ENCODE assay signal across 12 mouse cellular contexts in the genomic region with DNA sequence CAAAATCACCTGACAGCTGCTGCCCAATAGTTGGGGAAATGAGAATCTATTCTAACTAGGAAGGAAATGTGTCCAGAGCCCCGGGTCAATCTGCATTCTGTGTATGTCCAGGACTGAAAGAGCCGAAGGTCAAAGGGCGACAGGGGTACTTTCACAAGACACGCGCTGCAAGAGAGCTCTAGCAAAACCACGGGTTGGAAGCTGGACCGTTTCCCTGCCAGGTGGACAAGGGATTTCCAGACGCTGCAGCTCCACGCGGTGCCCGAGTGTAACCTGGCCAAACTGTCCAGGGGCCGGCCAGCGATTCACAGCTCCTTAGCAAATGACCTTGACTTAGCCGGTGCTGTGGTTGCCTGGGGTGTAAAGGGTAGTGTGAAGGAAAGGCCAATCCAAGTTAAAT. TPM values are rescaled to one million over a fixed set of nuclear protein-coding genes. Genes with fewer than 3 reads are reported as not detected.
DNase-seq lines count a peak whose midpoint lies in the region; ATAC-seq and TF ChIP-seq lines count a peak whose summit lies in the region.
"Had no signal": no experiment of that assay in that cellular context is flagged by ENCODE, and none has a peak within 500 bp of the region (broad histone marks: within the 10 kb centered on the region; RNA-seq: fewer than 3 reads in every experiment).

No protein-coding gene starts in this region.

- no peak for TF ChIP-seq POLR2A in lung, adult 2 months (IDR thresholded peaks at IDR 0.05; ENCODE audit: borderline replicate concordance, extremely low read depth, low read depth, low read length)

- 67% methylated on average over 14 of the region's 14 CpGs for WGBS in intestine, embryonic 16.5 days
- WGBS in intestine, embryonic 15.5 days, result 70% methylated on average over 14 of the region's 14 CpGs
- WGBS in intestine, postnatal 0 days, result 62% methylated on average over 14 of the region's 14 CpGs
- 63% methylated on average over 14 of the region's 14 CpGs for WGBS in liver, embryonic 14.5 days (ENCODE audit: insufficient replicate concordance)
- WGBS in lung, adult 2 months, result 75% methylated on average over 14 of the region's 14 CpGs

- DNase-seq in kidney, postnatal 14 days, result peak; percentile 44
- peak in 1 of 3 experiments; percentile 28 for DNase-seq in liver, embryonic 14.5 days (ENCODE audit: low read depth in 3 of 3, low spot score in 3 of 3)
- DNase-seq in B cell, adult 2 months, result no peak
- DNase-seq in lung, adult 2 months, result no peak
- no peak for DNase-seq in retina, embryonic 14.5 days (ENCODE audit: low spot score)

- 0 out of 2 replicates have a peak, but pooled peaks cover 2% of the 10 kb centered on the region for H3K4me1 ChIP-seq in intestine, embryonic 16.5 days (ENCODE audit: control insufficient read depth, insufficient read depth, low read length)
- H3K4me1 ChIP-seq in intestine, embryonic 15.5 days (replicated peaks), result no peaks in the 10 kb centered on the region
- no peaks in the 10 kb centered on the region for H3K4me1 ChIP-seq in intestine, postnatal 0 days (replicated peaks; ENCODE audit: control insufficient read depth, insufficient read depth, low read length)
- peaks cover 0 to 2% of the 10 kb centered on the region in 2 experiments; a peak in 1 of 4 replicates for H3K4me1 ChIP-seq in liver, embryonic 14.5 days (replicated peaks; ENCODE audit: control insufficient read depth in 2 of 2, insufficient read depth in 2 of 2, low read length in 1 of 2)
- H3K4me1 ChIP-seq in lung, adult 2 months (ENCODE audit: control insufficient read depth, insufficient read depth, low read length), result no peaks in the 10 kb centered on the region
- H3K4me1 ChIP-seq: stomach, embryonic 15.5 days had no signal

- no peak overlapping the region for H3K27ac ChIP-seq in intestine, embryonic 16.5 days (ENCODE audit: low read length)
- H3K27ac ChIP-seq in intestine, embryonic 15.5 days, result no peak overlapping the region
- H3K27ac ChIP-seq in intestine, postnatal 0 days (ENCODE audit: low read depth, low read length), result no peak overlapping the region
- peak overlapping the region; percentile 28 for H3K27ac ChIP-seq in liver, embryonic 14.5 days
- H3K27ac ChIP-seq: hindbrain, embryonic 15.5 days; stomach, embryonic 15.5 days had no signal

- no peak for TF ChIP-seq CTCF in intestine, postnatal 0 days (IDR thresholded peaks at IDR 0.05; ENCODE audit: low read depth)
- TF ChIP-seq CTCF in liver, embryonic 14.5 days (IDR thresholded peaks at IDR 0.05; ENCODE audit: low read depth), result no peak
- no peak for TF ChIP-seq CTCF in lung, adult 2 months (IDR thresholded peaks at IDR 0.05; ENCODE audit: insufficient read depth, low read length)

- no peak for ATAC-seq in intestine, embryonic 16.5 days
- no peak for ATAC-seq in intestine, embryonic 15.5 days
- no peak for ATAC-seq in intestine, postnatal 0 days
- ATAC-seq in liver, embryonic 14.5 days (ENCODE audit: insufficient read depth), result peak; percentile 28; the same call in 1 of the 2 replicates

- no peaks in the 10 kb centered on the region for H3K27me3 ChIP-seq in intestine, embryonic 16.5 days (replicated peaks; ENCODE audit: control insufficient read depth, insufficient read depth, low read length)
- H3K27me3 ChIP-seq in intestine, embryonic 15.5 days (replicated peaks), result no peaks in the 10 kb centered on the region
- H3K27me3 ChIP-seq in intestine, postnatal 0 days (replicated peaks; ENCODE audit: control insufficient read depth, insufficient read depth, low read length), result no peaks in the 10 kb centered on the region
- no peaks in the 10 kb centered on the region for H3K27me3 ChIP-seq in liver, embryonic 14.5 days (ENCODE audit: control insufficient read depth, insufficient read depth, low read length)
- H3K27me3 ChIP-seq: hindbrain, embryonic 15.5 days; stomach, embryonic 15.5 days had no signal

- H3K36me3 ChIP-seq in intestine, embryonic 16.5 days (ENCODE audit: control insufficient read depth, insufficient read depth, low read length), result no peaks in the 10 kb centered on the region
- H3K36me3 ChIP-seq in intestine, embryonic 15.5 days, result no peaks in the 10 kb centered on the region
- H3K36me3 ChIP-seq in intestine, postnatal 0 days (ENCODE audit: control insufficient read depth, insufficient read depth), result no peaks in the 10 kb centered on the region
- no peaks in the 10 kb centered on the region for H3K36me3 ChIP-seq in liver, embryonic 14.5 days (replicated peaks; ENCODE audit: control insufficient read depth, insufficient read depth, low read depth)
- H3K36me3 ChIP-seq: stomach, embryonic 15.5 days had no signal

- H3K9ac ChIP-seq in intestine, embryonic 16.5 days (ENCODE audit: low read depth, low read length), result 0 out of 2 replicates have a peak overlapping the region, but pooled peaks have one; percentile 35
- H3K9ac ChIP-seq in intestine, embryonic 15.5 days, result no peak overlapping the region
- no peak overlapping the region for H3K9ac ChIP-seq in intestine, postnatal 0 days (ENCODE audit: low read depth, low read length)
- no peak overlapping the region for H3K9ac ChIP-seq in liver, embryonic 14.5 days (replicated peaks)
- H3K9ac ChIP-seq: hindbrain, embryonic 15.5 days; stomach, embryonic 15.5 days had no signal

- no peak for TF ChIP-seq EP300 in liver, embryonic 14.5 days (IDR thresholded peaks at IDR 0.05; ENCODE audit: low read depth)

- H3K9me3 ChIP-seq in intestine, embryonic 16.5 days (ENCODE audit: control insufficient read depth, low read length), result 0 out of 2 replicates have a peak, but pooled peaks cover 3% of the 10 kb centered on the region
- no peaks in the 10 kb centered on the region for H3K9me3 ChIP-seq in intestine, embryonic 15.5 days
- no peaks in the 10 kb centered on the region for H3K9me3 ChIP-seq in intestine, postnatal 0 days (ENCODE audit: control insufficient read depth)
- H3K9me3 ChIP-seq in liver, embryonic 14.5 days (ENCODE audit: control insufficient read depth, low read length), result no peaks in the 10 kb centered on the region
- H3K9me3 ChIP-seq: hindbrain, embryonic 15.5 days; stomach, embryonic 15.5 days had no signal

- H3K4me2 ChIP-seq in intestine, embryonic 16.5 days (ENCODE audit: low read depth, low read length), result no peak overlapping the region
- no peak overlapping the region for H3K4me2 ChIP-seq in intestine, embryonic 15.5 days (replicated peaks)
- H3K4me2 ChIP-seq in intestine, postnatal 0 days (replicated peaks; ENCODE audit: low read depth), result peak overlapping the region; percentile 25
- peak overlapping the region; percentile 18 for H3K4me2 ChIP-seq in liver, embryonic 14.5 days (ENCODE audit: low read depth)
- H3K4me2 ChIP-seq: hindbrain, embryonic 15.5 days; midbrain, embryonic 11.5 days; stomach, embryonic 15.5 days had no signal

- H3K4me3 ChIP-seq in intestine, embryonic 16.5 days (ENCODE audit: low read length), result no peak overlapping the region
- no peak overlapping the region for H3K4me3 ChIP-seq in intestine, embryonic 15.5 days (replicated peaks)
- no peak overlapping the region for H3K4me3 ChIP-seq in intestine, postnatal 0 days (ENCODE audit: low read depth, low read length)
- H3K4me3 ChIP-seq in liver, embryonic 14.5 days (ENCODE audit: insufficient read depth in 1 of 2, low read depth in 2 of 2, low read length in 2 of 2), result no peak overlapping the region
- no peak overlapping the region for H3K4me3 ChIP-seq in lung, adult 2 months (replicated peaks; ENCODE audit: extremely low read depth, low read depth, low read length)
- H3K4me3 ChIP-seq: hindbrain, embryonic 15.5 days; stomach, embryonic 15.5 days had no signal

RNA-seq across cellular contexts. Expression of gene Cdkl4, which starts 19.0 kb away (rescaled TPM):
- polyA plus RNA-seq in intestine, embryonic 16.5 days (2015; fragmentation: Nextera tagmentation; extraction: Ambion mirVana), result 0.38 and 0.46 TPM in 2 replicates
- 0.45 and 0.64 TPM in 2 replicates for polyA plus RNA-seq in intestine, embryonic 15.5 days (2015; fragmentation: Nextera tagmentation; extraction: Ambion mirVana)
- 0.09 and 0.12 TPM in 2 replicates for polyA plus RNA-seq in intestine, postnatal 0 days (2015; fragmentation: Nextera tagmentation; extraction: Ambion mirVana)
- polyA plus RNA-seq in liver, embryonic 14.5 days (2012; rRNA removed), result 0.11 and 0.13 TPM in 2 replicates
- polyA plus RNA-seq in liver, embryonic 14.5 days (2014; fragmentation: Nextera tagmentation; extraction: Ambion mirVana), result 0.09 TPM in 1 of 2 replicates, not detected in the other
- 1.7 and 2.4 TPM in 2 replicates for polyA plus RNA-seq in lung, adult 2 months (2012; rRNA removed)
- polyA plus RNA-seq: small intestine, adult 2 months had no signal

Comparison
In these comparisons a context has a peak if more than half of its experiments do, and no peak if none do; other contexts are left out.
1. H3K4me2 ChIP-seq: peak in intestine, postnatal 0 days (single experiment) and liver, embryonic 14.5 days (single experiment); none in intestine, embryonic 16.5 days (single experiment) and intestine, embryonic 15.5 days (single experiment).